Mouse (Mus musculus) lung, embryonic 16.5 days (tissue): ENCODE data around the gene Sox4. TPM values are rescaled to one million over a fixed set of nuclear protein-coding genes. Genes with fewer than 3 reads are reported as not detected.

Experiments used
- ATAC-seq: fragments of 200-750 bp; cut with Nextera tagmentation; 2 replicates; pipeline ENCODE4 v1.8.0; 2017; ENCODE audit warnings: low read depth, mild to moderate bottlenecking, moderate library complexity
- H3K27ac ChIP-seq: fragments of 300-500 bp; sonication (generic); 2 replicates; pipeline ENCODE4 v1.5.1; 2014; ENCODE audit warnings: mild to moderate bottlenecking, control low read depth, low read length
- H3K27me3 ChIP-seq: fragments of 300-500 bp; sonication (generic); 2 replicates; pipeline ENCODE4 v1.6.1; 2014; ENCODE audit warnings: low read depth, low read length, mixed read lengths; ENCODE audit not compliant: control insufficient read depth, insufficient read depth
- H3K36me3 ChIP-seq: fragments of 300-500 bp; sonication (generic); 2 replicates; pipeline ENCODE4 v1.6.1; 2014; ENCODE audit warnings: low read length; ENCODE audit not compliant: control insufficient read depth, insufficient read depth
- H3K4me1 ChIP-seq: fragments of 300-500 bp; sonication (generic); replicated peaks from 2 replicates; pipeline ENCODE4 v1.6.1; 2014; ENCODE audit warnings: low read length, mixed read lengths; ENCODE audit not compliant: control insufficient read depth, insufficient read depth
- H3K4me2 ChIP-seq: fragments of 300-500 bp; sonication (generic); 2 replicates; pipeline ENCODE4 v1.6.1; 2014; ENCODE audit warnings: low read depth, low read length, control low read depth
- H3K4me3 ChIP-seq: fragments of 300-500 bp; sonication (generic); 2 replicates; pipeline ENCODE4 v1.5.1; 2014; ENCODE audit warnings: mild to moderate bottlenecking, low read length, control low read depth
- H3K9ac ChIP-seq: fragments of 300-500 bp; sonication (generic); 2 replicates; pipeline ENCODE4 v1.6.1; 2014; ENCODE audit warnings: low read length, control low read depth
- H3K9me3 ChIP-seq: fragments of 300-500 bp; sonication (generic); 2 replicates; pipeline ENCODE4 v1.6.1; 2016; ENCODE audit warnings: low read length; ENCODE audit not compliant: control insufficient read depth
- WGBS: fragments of 180-500 bp; shearing (Covaris S2); extraction: QIAGEN DNeasy Blood & Tissue Kit; methylation state at CpG from one replicate; pipeline ENCODE4 v1.1.7; 2014; 5-methylcytosine and 5-hydroxymethylcytosine counted together
- polyA plus RNA-seq: library from polyadenylated mRNA; unstranded; fragments of >200 nt; fragmentation: Nextera tagmentation; extraction: Ambion mirVana; gene quantifications from 2 replicates; pipeline ENCODE4 v1.2.1, GENCODE M21; 2015

The Sox4 gene
- polyA plus RNA-seq, 1 experiment from 2014 or later, result 38.5 TPM

DNA sequence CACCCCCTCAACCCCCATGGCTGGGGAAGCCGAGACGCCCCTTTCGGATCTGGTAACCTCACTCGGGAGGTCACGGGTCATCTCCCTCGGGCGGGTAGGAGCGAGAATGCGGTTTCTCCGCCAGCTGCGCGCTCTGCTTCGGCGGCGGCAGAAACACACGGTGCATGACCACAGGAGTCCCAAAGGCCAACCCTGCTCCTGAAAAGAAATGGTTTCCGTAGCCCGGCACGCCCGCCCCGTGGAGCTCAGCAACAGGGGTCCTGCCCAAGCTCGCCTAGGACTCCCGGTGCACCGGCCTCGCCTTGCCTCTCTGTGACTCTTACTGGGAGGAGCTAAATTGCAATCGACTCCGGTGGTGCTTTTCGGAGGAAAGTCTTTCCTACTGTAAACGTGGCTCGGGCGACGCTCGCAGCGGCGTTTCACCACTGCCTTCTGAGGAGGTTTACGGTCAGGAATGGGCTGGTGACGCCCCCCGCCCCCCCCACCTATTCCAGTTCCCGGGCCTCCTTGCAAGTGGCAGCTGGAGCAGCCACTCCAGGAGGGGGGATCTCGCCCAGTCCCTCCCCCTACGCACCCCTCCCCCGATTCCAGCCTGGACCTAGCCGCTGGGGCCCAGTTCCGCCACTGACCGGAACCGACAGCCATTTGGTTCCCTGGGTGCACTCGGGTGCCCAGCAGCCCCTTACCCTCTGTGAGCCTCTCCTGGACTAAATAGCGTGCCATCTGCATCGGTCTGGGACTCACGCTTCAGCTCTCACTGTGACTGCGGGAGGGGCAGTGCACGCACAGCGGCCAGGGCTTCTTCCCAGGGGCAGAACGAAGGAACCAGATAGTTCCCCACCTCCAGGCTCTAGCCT, 4.9 kb upstream of the Sox4 start:
- H3K9ac ChIP-seq, result peak overlapping the region; percentile 86
- H3K4me1 ChIP-seq, result no peaks in the 10 kb centered on the region
- peak overlapping the region; percentile 72 for H3K4me3 ChIP-seq
- under 1% methylated on average over 53 of the region's 54 CpGs for WGBS
- peak overlapping the region; percentile 98 for H3K4me2 ChIP-seq
- peak overlapping the region; percentile 97 for H3K27ac ChIP-seq
- H3K9me3 ChIP-seq, result no peaks in the 10 kb centered on the region
- peak; percentile 73 for ATAC-seq
- no peaks in the 10 kb centered on the region for H3K36me3 ChIP-seq
- H3K27me3 ChIP-seq, result no peaks in the 10 kb centered on the region

DNA sequence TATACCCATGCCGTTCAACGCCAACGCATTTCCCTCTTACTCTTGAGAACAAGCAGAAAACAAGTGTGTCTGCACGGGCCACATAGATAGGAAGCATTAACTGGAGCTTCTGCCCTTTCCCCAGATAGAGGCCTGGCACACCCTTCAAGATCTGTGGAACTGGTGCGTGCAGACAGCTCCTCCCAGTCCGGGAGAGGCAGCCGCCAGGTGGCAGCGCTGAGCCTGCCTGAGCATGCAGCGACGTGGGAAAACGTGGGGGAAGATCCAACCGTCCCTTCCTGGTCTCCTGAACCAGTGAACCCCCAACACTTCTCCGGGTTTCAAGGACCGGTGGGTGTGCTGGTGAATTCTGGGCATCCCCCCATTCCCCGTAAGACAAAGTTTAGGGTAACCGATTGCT, 4.3 kb upstream of the Sox4 start:
- Histone ChIP-seq H3K27me3 (no peaks in the 10 kb centered on the region), H3K36me3 (no peaks in the 10 kb centered on the region), H3K9me3 (no peaks in the 10 kb centered on the region), H3K4me3 (peak overlapping the region; percentile 72), H3K4me1 (no peaks in the 10 kb centered on the region), H3K27ac (peak overlapping the region; percentile 97), H3K9ac (peak overlapping the region; percentile 86), H3K4me2 (peak overlapping the region; percentile 98)
- peak; percentile 59 for ATAC-seq
- WGBS, result 3% methylated on average over 16 of the region's 16 CpGs

DNA sequence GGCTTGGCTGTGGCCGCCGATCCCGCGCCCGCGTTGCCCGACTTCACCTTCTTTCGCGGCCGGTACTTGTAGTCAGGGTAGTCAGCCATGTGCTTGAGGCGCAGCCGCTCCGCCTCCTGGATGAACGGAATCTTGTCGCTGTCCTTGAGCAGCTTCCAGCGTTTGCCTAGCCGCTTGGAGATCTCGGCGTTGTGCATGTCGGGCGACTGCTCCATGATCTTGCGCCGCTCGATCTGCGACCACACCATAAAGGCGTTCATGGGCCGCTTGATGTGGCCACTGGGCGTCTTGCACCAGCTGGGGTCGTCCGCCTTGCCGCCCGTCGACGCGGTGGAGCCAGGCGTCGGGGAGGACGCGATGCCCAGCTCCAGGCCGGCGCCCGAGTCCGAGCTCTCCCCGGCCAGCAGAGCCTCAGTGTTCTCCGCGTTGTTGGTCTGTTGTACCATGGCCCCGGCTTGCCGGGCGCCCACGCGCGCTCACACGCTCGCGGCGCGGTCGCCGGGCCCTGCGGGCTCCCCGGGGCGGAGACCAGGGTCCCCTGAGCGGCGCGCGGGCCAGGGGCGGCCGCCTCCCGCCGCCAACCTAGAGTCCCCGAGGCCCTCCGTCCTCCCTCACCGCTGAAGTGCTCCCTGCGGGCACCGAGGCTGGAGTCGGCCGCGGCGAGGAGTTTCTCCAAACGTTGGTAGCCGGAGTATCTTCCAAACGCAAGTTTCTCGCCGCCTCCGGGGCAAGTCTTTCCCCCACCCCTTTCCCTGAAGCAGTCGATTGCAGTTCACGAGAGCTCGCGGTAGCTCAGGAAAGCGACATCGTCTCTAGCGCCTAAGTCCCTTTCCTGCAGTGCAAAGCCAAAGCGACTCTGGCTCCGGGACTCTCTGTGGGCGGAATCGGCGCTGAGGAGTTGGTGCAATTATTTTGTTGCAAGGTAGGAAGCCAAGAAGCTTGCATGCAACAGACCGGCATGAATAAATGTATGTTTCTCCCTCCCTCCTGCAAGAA, 639 bp downstream of the Sox4 start:
- Histone ChIP-seq H3K9ac (peak overlapping the region; percentile 99), H3K4me2 (peak overlapping the region; percentile 39), H3K4me3 (peak overlapping the region; percentile 65), H3K9me3 (no peaks in the 10 kb centered on the region), H3K4me1 (peaks cover 9% of the 10 kb centered on the region), H3K27me3 (no peaks in the 10 kb centered on the region), H3K36me3 (no peaks in the 10 kb centered on the region), H3K27ac (peak overlapping the region; percentile 97)
- WGBS, result under 1% methylated on average over 92 of the region's 98 CpGs
- ATAC-seq, result peak; percentile 49

DNA sequence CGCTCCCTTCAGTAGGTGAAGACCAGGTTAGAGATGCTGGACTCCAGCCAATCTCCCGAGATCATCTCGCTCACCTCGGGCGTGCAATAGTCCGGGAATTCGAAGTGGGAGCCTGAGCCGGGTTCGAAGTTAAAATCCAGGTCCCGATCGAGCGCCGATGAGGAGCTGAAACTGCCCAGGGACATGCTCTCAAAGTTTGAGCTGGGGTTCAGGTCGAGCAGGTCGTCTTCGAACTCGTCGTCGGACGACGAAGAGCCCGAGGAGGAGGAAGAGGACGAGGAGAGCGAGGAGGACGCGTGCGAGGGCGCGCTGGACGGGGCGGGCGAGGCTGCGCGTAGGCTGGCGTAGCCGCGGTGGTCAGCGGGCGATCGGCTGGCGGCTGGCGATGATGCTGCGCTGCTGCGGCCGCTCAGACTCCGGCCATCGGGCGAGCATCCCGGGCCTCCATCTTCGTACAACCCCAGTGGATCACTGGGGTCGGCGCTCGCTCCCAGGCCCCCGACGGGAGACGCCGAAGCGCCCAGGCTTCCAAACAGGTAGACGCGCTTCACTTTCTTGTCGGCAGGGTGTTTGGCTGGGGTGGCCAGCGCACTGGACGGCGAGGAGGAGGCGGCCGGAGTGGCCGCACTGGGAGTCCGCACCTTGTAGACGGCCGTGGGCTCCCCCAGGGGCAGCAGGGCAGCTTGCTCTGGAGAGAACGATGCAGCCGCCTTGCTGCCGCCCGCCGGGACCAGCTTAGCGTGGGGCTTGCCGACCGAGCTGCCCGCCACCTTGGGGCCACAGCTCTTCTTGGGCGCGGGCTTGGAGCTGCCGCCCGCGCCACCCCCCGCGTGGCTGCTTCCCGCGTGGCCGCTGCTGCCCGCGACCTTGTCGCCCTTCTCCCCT, 1.6 kb downstream of the Sox4 start:
- H3K4me1 ChIP-seq, result peaks cover 17% of the 10 kb centered on the region
- peak overlapping the region; percentile 39 for H3K4me2 ChIP-seq
- H3K36me3 ChIP-seq, result no peaks in the 10 kb centered on the region
- H3K9ac ChIP-seq, result peak overlapping the region; percentile 99
- no peaks in the 10 kb centered on the region for H3K9me3 ChIP-seq
- H3K27me3 ChIP-seq, result no peaks in the 10 kb centered on the region
- H3K4me3 ChIP-seq, result peak overlapping the region; percentile 65
- under 1% methylated on average over 84 of the region's 92 CpGs for WGBS
- no peak for ATAC-seq
- H3K27ac ChIP-seq, result peak overlapping the region; percentile 97

DNA sequence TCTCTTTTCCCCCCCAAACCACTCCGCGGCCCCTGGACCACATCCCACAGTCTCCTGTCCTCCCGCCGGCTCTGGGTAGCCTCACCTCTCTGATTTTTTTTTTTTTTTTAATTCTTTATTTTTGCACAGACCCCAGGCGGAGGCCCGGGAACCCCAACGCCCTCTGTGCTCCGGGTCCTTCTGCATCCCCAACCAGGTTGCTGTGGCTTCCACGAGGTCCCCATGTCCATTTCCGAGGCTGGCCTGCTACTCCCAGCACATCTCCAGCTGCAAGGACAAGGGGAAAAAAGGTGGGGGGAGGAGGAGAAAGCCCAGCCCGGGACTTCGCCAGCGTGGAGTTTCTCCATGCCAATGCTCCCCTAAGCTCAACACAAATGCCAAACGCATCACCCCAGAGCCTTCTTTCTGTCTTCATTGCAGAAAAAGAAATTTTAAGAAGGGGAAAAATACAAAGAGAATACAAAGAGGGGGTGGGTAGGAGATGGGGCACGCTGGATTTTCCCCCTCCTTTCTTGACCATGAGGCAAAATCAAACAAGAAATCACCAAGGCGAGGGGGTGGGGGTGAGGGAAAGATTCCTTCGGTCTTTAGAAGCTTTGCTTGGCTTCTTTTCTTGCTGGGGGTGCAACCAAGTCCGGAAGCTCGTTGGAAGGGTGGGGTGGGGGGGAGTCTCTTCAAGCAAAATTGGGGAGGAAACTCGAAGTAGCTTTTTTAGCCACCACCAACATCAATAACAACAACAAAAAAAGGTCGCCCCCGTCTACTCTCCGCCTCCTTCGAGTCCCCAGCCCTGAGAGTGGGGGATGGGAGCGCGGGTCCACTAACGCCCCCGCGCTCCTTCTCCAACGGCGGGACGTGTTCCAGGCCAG, 2.7 kb downstream of the Sox4 start:
- H3K36me3 ChIP-seq, result no peaks in the 10 kb centered on the region
- peak overlapping the region; percentile 65 for H3K4me3 ChIP-seq
- peak overlapping the region; percentile 99 for H3K9ac ChIP-seq
- peak overlapping the region; percentile 39 for H3K4me2 ChIP-seq
- under 1% methylated on average over 32 of the region's 32 CpGs for WGBS
- H3K9me3 ChIP-seq, result no peaks in the 10 kb centered on the region
- peaks cover 19% of the 10 kb centered on the region for H3K4me1 ChIP-seq
- peak overlapping the region; percentile 97 for H3K27ac ChIP-seq
- no peaks in the 10 kb centered on the region for H3K27me3 ChIP-seq
- peak; percentile 18 for ATAC-seq

DNA sequence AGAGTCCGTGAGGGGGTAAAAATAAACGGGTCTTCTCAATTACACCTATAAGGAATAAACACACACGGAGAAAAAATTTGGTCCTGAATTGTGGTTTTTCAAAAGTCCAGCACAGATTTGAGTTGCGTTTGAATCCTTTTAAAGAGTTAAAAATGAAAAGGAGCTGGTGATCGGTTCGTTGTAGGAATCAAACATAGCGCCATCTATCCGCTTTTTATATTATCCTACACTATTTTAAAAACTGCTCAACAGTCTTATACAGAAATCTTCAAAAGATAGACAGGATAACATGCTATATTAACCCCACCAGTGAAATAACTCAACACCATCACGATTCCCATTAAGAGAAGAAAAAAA, 3.3 kb downstream of the Sox4 start:
- Histone ChIP-seq H3K4me1 (peaks cover 19% of the 10 kb centered on the region), H3K27me3 (no peaks in the 10 kb centered on the region), H3K4me3 (peak overlapping the region; percentile 65), H3K27ac (peak overlapping the region; percentile 97), H3K9me3 (no peaks in the 10 kb centered on the region), H3K36me3 (no peaks in the 10 kb centered on the region), H3K9ac (peak overlapping the region; percentile 99), H3K4me2 (peak overlapping the region; percentile 39)
- WGBS, result under 1% methylated on average over 9 of the region's 9 CpGs
- ATAC-seq, result no peak

DNA sequence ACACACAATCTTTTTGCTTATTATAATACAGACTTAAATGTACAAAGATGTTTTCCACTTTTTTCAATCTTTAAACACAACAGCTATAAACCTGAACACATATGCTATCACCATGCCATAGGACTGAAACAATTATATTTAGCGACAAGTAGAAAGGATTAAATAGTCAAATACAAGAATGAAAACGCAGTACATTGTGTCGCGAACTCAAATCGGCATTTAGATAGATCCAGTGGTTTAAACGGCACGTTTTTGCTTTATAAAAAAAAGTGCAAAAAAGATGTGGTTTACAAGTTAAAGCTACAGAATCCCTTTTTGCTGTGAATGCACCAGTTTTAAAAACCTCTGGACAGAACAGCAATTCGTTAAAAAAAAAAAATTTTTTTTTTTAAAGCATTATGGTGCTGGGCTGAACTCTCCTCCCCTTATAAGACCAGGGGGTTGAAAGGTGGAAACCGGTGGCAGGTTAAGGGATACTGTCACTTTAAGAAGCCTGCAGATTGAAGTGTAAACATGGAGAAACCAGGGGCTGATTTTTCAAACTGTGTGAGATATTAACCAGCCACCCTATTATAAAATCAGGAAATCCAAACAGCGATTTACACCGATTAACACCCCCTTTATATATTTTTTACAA, 4.1 kb downstream of the Sox4 start:
- no peak for ATAC-seq
- peak overlapping the region; percentile 36; the same call in 1 of the 2 replicates for H3K27ac ChIP-seq

More for the DNA sequence above, 4.1 kb downstream of the Sox4 start:
- Histone ChIP-seq H3K27me3 (no peaks in the 10 kb centered on the region), H3K4me2 (peak overlapping the region; percentile 63), H3K4me1 (peaks cover 19% of the 10 kb centered on the region), H3K9me3 (no peaks in the 10 kb centered on the region), H3K36me3 (no peaks in the 10 kb centered on the region), H3K4me3 (peak overlapping the region; percentile 60), H3K9ac (peak overlapping the region; percentile 68)
- under 1% methylated on average over 11 of the region's 11 CpGs for WGBS
